Mouse (Mus musculus): ENCODE measurements at regions not wholly inside any gene's neighbourhood (a gene's known extent, or its start where the extent isn't known, plus 50 kb on each side); places are given as distances from the start of the nearest gene placed in this dataset.

- peaks cover 8% of the 10 kb centered on the region for H3K4me1 ChIP-seq (ENCODE audit: control insufficient read depth, insufficient read depth, low read length)
- H3K27me3 ChIP-seq (ENCODE audit: control insufficient read depth, insufficient read depth, low read length) = no peaks in the 10 kb centered on the region
- H3K4me3 ChIP-seq (ENCODE audit: control insufficient read depth, low read depth, low read length) = no peak overlapping the region
- H3K27ac ChIP-seq (ENCODE audit: control insufficient read depth, insufficient read depth, low read depth, low read length) = no peak overlapping the region
- TF ChIP-seq POLR2A (IDR thresholded peaks at IDR 0.05; ENCODE audit: control insufficient read depth, low read depth, low read length) (no peak), CTCF (IDR thresholded peaks at IDR 0.05; ENCODE audit: control insufficient read depth, insufficient read depth, insufficient replicate concordance, low read depth, low read length) (no peak)
- H3K36me3 ChIP-seq (ENCODE audit: control insufficient read depth, insufficient read depth, low read length) = no peaks in the 10 kb centered on the region
Observed at GRCm38 (mm10) chr2:170282463-170282862, 134.6 kb upstream of the Zfp217 start.

GRCm38 (mm10) chr2:170281311-170282008 is 133.6 kb upstream of the Zfp217 start:
- TF ChIP-seq CTCF (IDR thresholded peaks at IDR 0.05; ENCODE audit: control insufficient read depth, insufficient read depth, insufficient replicate concordance, low read depth, low read length) = no peak
- TF ChIP-seq POLR2A (IDR thresholded peaks at IDR 0.05; ENCODE audit: control insufficient read depth, low read depth, low read length) = no peak
- H3K4me3 ChIP-seq (ENCODE audit: control insufficient read depth, low read depth, low read length) = no peak overlapping the region

GRCm38 (mm10) chr2:170280733-170281132 is 132.8 kb upstream of the Zfp217 start:
- H3K36me3 ChIP-seq (ENCODE audit: control insufficient read depth, insufficient read depth, low read length) = no peaks in the 10 kb centered on the region
- H3K27me3 ChIP-seq (ENCODE audit: control insufficient read depth, insufficient read depth, low read length) = no peaks in the 10 kb centered on the region
- H3K4me3 ChIP-seq (ENCODE audit: control insufficient read depth, low read depth, low read length) = no peak overlapping the region
- H3K4me1 ChIP-seq (ENCODE audit: control insufficient read depth, insufficient read depth, low read length) = no peaks in the 10 kb centered on the region
- TF ChIP-seq POLR2A (IDR thresholded peaks at IDR 0.05; ENCODE audit: control insufficient read depth, low read depth, low read length) (no peak), CTCF (IDR thresholded peaks at IDR 0.05; ENCODE audit: control insufficient read depth, insufficient read depth, insufficient replicate concordance, low read depth, low read length) (no peak)
- H3K27ac ChIP-seq (ENCODE audit: control insufficient read depth, insufficient read depth, low read depth, low read length) = no peak overlapping the region

More at GRCm38 (mm10) chr2:170281311-170282008, 133.6 kb upstream of the Zfp217 start:
- Histone ChIP-seq H3K36me3 (ENCODE audit: control insufficient read depth, insufficient read depth, low read length) (no peaks in the 10 kb centered on the region), H3K27ac (ENCODE audit: control insufficient read depth, insufficient read depth, low read depth, low read length) (no peak overlapping the region), H3K4me1 (ENCODE audit: control insufficient read depth, insufficient read depth, low read length) (peaks cover 2% of the 10 kb centered on the region; the same call in 1 of the 2 replicates), H3K27me3 (ENCODE audit: control insufficient read depth, insufficient read depth, low read length) (no peaks in the 10 kb centered on the region)

- no peak overlapping the region for H3K4me3 ChIP-seq (ENCODE audit: control insufficient read depth, low read depth, low read length)
- no peak overlapping the region for H3K27ac ChIP-seq (ENCODE audit: control insufficient read depth, insufficient read depth, low read depth, low read length)
- no peaks in the 10 kb centered on the region for H3K36me3 ChIP-seq (ENCODE audit: control insufficient read depth, insufficient read depth, low read length)
- no peaks in the 10 kb centered on the region for H3K27me3 ChIP-seq (ENCODE audit: control insufficient read depth, insufficient read depth, low read length)
- no peaks in the 10 kb centered on the region for H3K4me1 ChIP-seq (ENCODE audit: control insufficient read depth, insufficient read depth, low read length)
- TF ChIP-seq POLR2A (IDR thresholded peaks at IDR 0.05; ENCODE audit: control insufficient read depth, low read depth, low read length) (no peak), CTCF (IDR thresholded peaks at IDR 0.05; ENCODE audit: control insufficient read depth, insufficient read depth, insufficient replicate concordance, low read depth, low read length) (no peak)
Observed at GRCm38 (mm10) chr2:170277896-170278295, 130.0 kb upstream of the Zfp217 start.

- Histone ChIP-seq H3K27me3 (ENCODE audit: control insufficient read depth, insufficient read depth, low read length) (no peaks in the 10 kb centered on the region), H3K36me3 (ENCODE audit: control insufficient read depth, insufficient read depth, low read length) (no peaks in the 10 kb centered on the region), H3K4me3 (ENCODE audit: control insufficient read depth, low read depth, low read length) (no peak overlapping the region), H3K4me1 (ENCODE audit: control insufficient read depth, insufficient read depth, low read length) (no peaks in the 10 kb centered on the region), H3K27ac (ENCODE audit: control insufficient read depth, insufficient read depth, low read depth, low read length) (no peak overlapping the region)
- TF ChIP-seq CTCF (IDR thresholded peaks at IDR 0.05; ENCODE audit: control insufficient read depth, insufficient read depth, insufficient replicate concordance, low read depth, low read length) = no peak
Observed at GRCm38 (mm10) chr2:170277182-170277767, 129.4 kb upstream of the Zfp217 start.

GRCm38 (mm10) chr2:170275687-170276086 is 127.8 kb upstream of the Zfp217 start:
- H3K27me3 ChIP-seq (ENCODE audit: control insufficient read depth, insufficient read depth, low read length) = no peaks in the 10 kb centered on the region
- H3K27ac ChIP-seq (ENCODE audit: control insufficient read depth, insufficient read depth, low read depth, low read length) = no peak overlapping the region
- no peak overlapping the region for H3K4me3 ChIP-seq (ENCODE audit: control insufficient read depth, low read depth, low read length)
- H3K36me3 ChIP-seq (ENCODE audit: control insufficient read depth, insufficient read depth, low read length) = no peaks in the 10 kb centered on the region
- TF ChIP-seq CTCF (IDR thresholded peaks at IDR 0.05; ENCODE audit: control insufficient read depth, insufficient read depth, insufficient replicate concordance, low read depth, low read length) (no peak), POLR2A (IDR thresholded peaks at IDR 0.05; ENCODE audit: control insufficient read depth, low read depth, low read length) (no peak)
- no peaks in the 10 kb centered on the region for H3K4me1 ChIP-seq (ENCODE audit: control insufficient read depth, insufficient read depth, low read length)

- Histone ChIP-seq H3K4me1 (ENCODE audit: control insufficient read depth, insufficient read depth, low read length) (peaks cover 2% of the 10 kb centered on the region; the same call in 1 of the 2 replicates), H3K36me3 (ENCODE audit: control insufficient read depth, insufficient read depth, low read length) (no peaks in the 10 kb centered on the region), H3K27me3 (ENCODE audit: control insufficient read depth, insufficient read depth, low read length) (no peaks in the 10 kb centered on the region), H3K4me3 (ENCODE audit: control insufficient read depth, low read depth, low read length) (no peak overlapping the region), H3K27ac (ENCODE audit: control insufficient read depth, insufficient read depth, low read depth, low read length) (no peak overlapping the region)
- TF ChIP-seq POLR2A (IDR thresholded peaks at IDR 0.05; ENCODE audit: control insufficient read depth, low read depth, low read length) (no peak), CTCF (IDR thresholded peaks at IDR 0.05; ENCODE audit: control insufficient read depth, insufficient read depth, insufficient replicate concordance, low read depth, low read length) (no peak)
Observed at GRCm38 (mm10) chr2:170269926-170270577, 122.1 kb upstream of the Zfp217 start.

All from testis, adult 2 months (tissue).